In genomic region chr4:148662168-148662965, GRCm38 (mm10) we compare ENCODE assay signal across 7 mouse cellular contexts. TPM values are rescaled to one million over a fixed set of nuclear protein-coding genes. Genes with fewer than 3 reads are reported as not detected.
DNase-seq lines count a peak whose midpoint lies in the region; ATAC-seq lines count a peak whose summit lies in the region.

No protein-coding gene starts in this region.

- H3K4me2 ChIP-seq in forebrain, embryonic 15.5 days (replicated peaks): peak overlapping the region; percentile 34
- H3K4me2 ChIP-seq in hindbrain, embryonic 11.5 days (replicated peaks; ENCODE audit: low read depth, low read length): no peak overlapping the region

- no peaks in the 10 kb centered on the region for H3K36me3 ChIP-seq in forebrain, embryonic 15.5 days
- no peaks in the 10 kb centered on the region for H3K36me3 ChIP-seq in hindbrain, embryonic 11.5 days (ENCODE audit: control insufficient read depth, insufficient read depth, low read length)

- no peak overlapping the region for H3K9ac ChIP-seq in forebrain, embryonic 15.5 days (replicated peaks)
- H3K9ac ChIP-seq in hindbrain, embryonic 11.5 days (ENCODE audit: low read depth, low read length): no peak overlapping the region

- DNase-seq in R1 (ENCODE audit: low read depth, low spot score): peak; percentile 83
- DNase-seq in cerebellum, adult 11-12 months: peak; percentile 38
- DNase-seq in hindbrain, embryonic 11.5 days (ENCODE audit: low spot score): peak; percentile 90
- peak; percentile 34 for DNase-seq in layer of hippocampus, adult 9-11 months
- peak; percentile 88 for DNase-seq in lung, postnatal 14 days
- peak; percentile 88 for DNase-seq in retina, postnatal 1 day

- ATAC-seq in forebrain, embryonic 15.5 days (replicated peaks): 0 out of 2 replicates have a peak, but pooled peaks have one; percentile 26
- ATAC-seq in hindbrain, embryonic 11.5 days (ENCODE audit: low FRiP score): peak; percentile 47; the same call in 1 of the 2 replicates

- H3K4me3 ChIP-seq in forebrain, embryonic 15.5 days: peak overlapping the region; percentile 10; the same call in 1 of the 2 replicates
- H3K4me3 ChIP-seq in hindbrain, embryonic 11.5 days (ENCODE audit: low read depth, low read length): no peak overlapping the region

- 40% methylated on average over 21 of the region's 21 CpGs for WGBS in forebrain, embryonic 15.5 days
- WGBS in hindbrain, embryonic 11.5 days: 38% methylated on average over 21 of the region's 21 CpGs

- no peaks in the 10 kb centered on the region for H3K9me3 ChIP-seq in forebrain, embryonic 15.5 days
- no peaks in the 10 kb centered on the region for H3K9me3 ChIP-seq in hindbrain, embryonic 11.5 days (ENCODE audit: control insufficient read depth, low read length)

- H3K27ac ChIP-seq in forebrain, embryonic 15.5 days (replicated peaks): no peak overlapping the region
- H3K27ac ChIP-seq in hindbrain, embryonic 11.5 days (ENCODE audit: low read depth, low read length): no peak overlapping the region

- H3K27me3 ChIP-seq in forebrain, embryonic 15.5 days: 0 out of 2 replicates have a peak, but pooled peaks cover 4% of the 10 kb centered on the region
- H3K27me3 ChIP-seq in hindbrain, embryonic 11.5 days (ENCODE audit: control insufficient read depth, insufficient read depth, low read length): peaks cover 2% of the 10 kb centered on the region; the same call in 1 of the 2 replicates

- peaks cover 4% of the 10 kb centered on the region; the same call in 1 of the 2 replicates for H3K4me1 ChIP-seq in forebrain, embryonic 15.5 days
- H3K4me1 ChIP-seq in hindbrain, embryonic 11.5 days (replicated peaks; ENCODE audit: control insufficient read depth, insufficient read depth, low read length): peaks cover 2% of the 10 kb centered on the region; the same call in 1 of the 2 replicates

RNA-seq across cellular contexts. Expression of gene Gm572, which starts 19.2 kb away (rescaled TPM):
- not detected in 2 replicates for polyA plus RNA-seq in forebrain, embryonic 15.5 days (2015; fragmentation: Nextera tagmentation; extraction: Ambion mirVana)
- not detected in 2 replicates for polyA plus RNA-seq in hindbrain, embryonic 11.5 days (2014; fragmentation: Nextera tagmentation; extraction: Ambion mirVana)

RNA-seq across cellular contexts. Expression of gene Tardbp, which starts 35.5 kb away (rescaled TPM):
- polyA plus RNA-seq in forebrain, embryonic 15.5 days (2015; fragmentation: Nextera tagmentation; extraction: Ambion mirVana): 272 and 274 TPM in 2 replicates
- 199 and 210 TPM in 2 replicates for polyA plus RNA-seq in hindbrain, embryonic 11.5 days (2014; fragmentation: Nextera tagmentation; extraction: Ambion mirVana)

Comparison
In these comparisons a context has a peak if more than half of its experiments do, and no peak if none do; other contexts are left out.
1. DNase-seq: peak in every context shown above with its lines; median percentile 90 in hindbrain, embryonic 11.5 days; 88 in lung, postnatal 14 days; 88 in retina, postnatal 1 day; 83 in R1; 38 in cerebellum, adult 11-12 months; 34 in layer of hippocampus, adult 9-11 months.